ENCODE assay signal across 7 mouse cellular contexts in genomic region chr11:20639918-20640447, GRCm38 (mm10).
DNase-seq lines count a peak whose midpoint lies in the region; ATAC-seq lines count a peak whose summit lies in the region.

No protein-coding gene starts in this region.

- WGBS in embryonic facial prominence, embryonic 11.5 days = under 1% methylated on average over 11 of the region's 11 CpGs
- 7% methylated on average over 11 of the region's 11 CpGs for WGBS in heart, embryonic 15.5 days
- 2% methylated on average over 11 of the region's 11 CpGs for WGBS in limb, embryonic 12.5 days

- H3K36me3 ChIP-seq in embryonic facial prominence, embryonic 11.5 days (replicated peaks; ENCODE audit: control insufficient read depth, insufficient read depth, low read depth, low read length) = no peaks in the 10 kb centered on the region
- H3K36me3 ChIP-seq in heart, embryonic 15.5 days = no peaks in the 10 kb centered on the region
- H3K36me3 ChIP-seq in limb, embryonic 12.5 days = no peaks in the 10 kb centered on the region

- peak overlapping the region; percentile 21 for H3K4me2 ChIP-seq in embryonic facial prominence, embryonic 11.5 days (ENCODE audit: low read depth, low read length)
- peak overlapping the region; percentile 59 for H3K4me2 ChIP-seq in heart, embryonic 15.5 days
- peak overlapping the region; percentile 58 for H3K4me2 ChIP-seq in limb, embryonic 12.5 days

- peak overlapping the region; percentile 10; the same call in 1 of the 2 replicates for H3K9ac ChIP-seq in embryonic facial prominence, embryonic 11.5 days (replicated peaks; ENCODE audit: low read length)
- H3K9ac ChIP-seq in heart, embryonic 15.5 days = peak overlapping the region; percentile 29; the same call in 1 of the 2 replicates
- peak overlapping the region; percentile 54 for H3K9ac ChIP-seq in limb, embryonic 12.5 days (replicated peaks)

- H3K4me1 ChIP-seq in embryonic facial prominence, embryonic 11.5 days (ENCODE audit: control insufficient read depth, insufficient read depth, low read length) = peaks cover 13% of the 10 kb centered on the region; the same call in 1 of the 2 replicates
- peaks cover 45% of the 10 kb centered on the region for H3K4me1 ChIP-seq in heart, embryonic 15.5 days (replicated peaks)
- H3K4me1 ChIP-seq in limb, embryonic 12.5 days (replicated peaks) = peaks cover 57% of the 10 kb centered on the region

- ATAC-seq in embryonic facial prominence, embryonic 11.5 days (replicated peaks; ENCODE audit: insufficient number of reproducible peaks, low FRiP score, low TSS enrichment, low read depth) = peak; percentile 91
- peak; percentile 90 for ATAC-seq in heart, embryonic 15.5 days (replicated peaks; ENCODE audit: insufficient number of reproducible peaks, insufficient read depth, low FRiP score, low read depth)
- peak; percentile 92 for ATAC-seq in limb, embryonic 12.5 days (ENCODE audit: insufficient number of reproducible peaks, insufficient read depth, low FRiP score, low TSS enrichment, low read depth)

- no peak overlapping the region for H3K4me3 ChIP-seq in embryonic facial prominence, embryonic 11.5 days (ENCODE audit: low read depth, low read length)
- peak overlapping the region; percentile 27 for H3K4me3 ChIP-seq in heart, embryonic 15.5 days
- peak overlapping the region; percentile 22 for H3K4me3 ChIP-seq in limb, embryonic 12.5 days (replicated peaks)

- H3K27me3 ChIP-seq in embryonic facial prominence, embryonic 11.5 days (ENCODE audit: control insufficient read depth, insufficient read depth, low read length) = no peaks in the 10 kb centered on the region
- no peaks in the 10 kb centered on the region for H3K27me3 ChIP-seq in heart, embryonic 15.5 days
- no peaks in the 10 kb centered on the region for H3K27me3 ChIP-seq in limb, embryonic 12.5 days

- peak overlapping the region; percentile 30 for H3K27ac ChIP-seq in embryonic facial prominence, embryonic 11.5 days (replicated peaks; ENCODE audit: low read depth, low read length)
- peak overlapping the region; percentile 80 for H3K27ac ChIP-seq in heart, embryonic 15.5 days
- H3K27ac ChIP-seq in limb, embryonic 12.5 days = peak overlapping the region; percentile 85

- H3K9me3 ChIP-seq in embryonic facial prominence, embryonic 11.5 days (replicated peaks; ENCODE audit: control insufficient read depth, low read length) = no peaks in the 10 kb centered on the region
- no peaks in the 10 kb centered on the region for H3K9me3 ChIP-seq in heart, embryonic 15.5 days (replicated peaks)
- H3K9me3 ChIP-seq in limb, embryonic 12.5 days = 0 out of 2 replicates have a peak, but pooled peaks cover 3% of the 10 kb centered on the region

- DNase-seq in MN1 (ENCODE audit: low spot score) = peak; percentile 75
- DNase-seq in embryonic facial prominence, embryonic 11.5 days (ENCODE audit: low spot score) = peak; percentile 85
- peak; percentile 68 for DNase-seq in neural tube, embryonic 10.5 days (ENCODE audit: extremely low spot score, low spot score)
- DNase-seq in layer of hippocampus, adult 9-11 months = no peak
- DNase-seq in thymus, postnatal 36 days = no peak

Comparison
In these comparisons a context has a peak if more than half of its experiments do, and no peak if none do; other contexts are left out.
1. DNase-seq: peak in MN1 (single experiment), embryonic facial prominence, embryonic 11.5 days (single experiment) and neural tube, embryonic 10.5 days (single experiment); none in layer of hippocampus, adult 9-11 months (single experiment) and thymus, postnatal 36 days (0 of 2).
2. H3K27ac ChIP-seq: peak in every context shown above with its lines; median percentile 85 in limb, embryonic 12.5 days; 80 in heart, embryonic 15.5 days; 30 in embryonic facial prominence, embryonic 11.5 days.
3. Peak in every context shown above with its lines, with median percentiles within 50 percentile points of each other: ATAC-seq, H3K4me2 ChIP-seq and H3K9ac ChIP-seq.